Mouse (Mus musculus) E14TG2a.4 (cell line): Measurements from ENCODE around the gene Hsd17b13.

ENCODE experiments used
- CTCF ChIP-seq: conservative IDR thresholded peaks from 2 replicates; pipeline ENCODE4 v1.5.1; 2014; ENCODE audit warnings: low read length
- POU5F1 ChIP-seq: IDR thresholded peaks from 2 replicates; pipeline ENCODE4 v1.6.1; 2014; ENCODE audit warnings: low read length, borderline replicate concordance

- TF ChIP-seq CTCF (no peak), POU5F1 (no peak)
Observed at GRCm38 (mm10) chr5:104003955-104004354, 26.7 kb upstream of the Hsd17b13 start.
